ENCODE assay signal across 1 mouse cellular context in the genomic region with DNA sequence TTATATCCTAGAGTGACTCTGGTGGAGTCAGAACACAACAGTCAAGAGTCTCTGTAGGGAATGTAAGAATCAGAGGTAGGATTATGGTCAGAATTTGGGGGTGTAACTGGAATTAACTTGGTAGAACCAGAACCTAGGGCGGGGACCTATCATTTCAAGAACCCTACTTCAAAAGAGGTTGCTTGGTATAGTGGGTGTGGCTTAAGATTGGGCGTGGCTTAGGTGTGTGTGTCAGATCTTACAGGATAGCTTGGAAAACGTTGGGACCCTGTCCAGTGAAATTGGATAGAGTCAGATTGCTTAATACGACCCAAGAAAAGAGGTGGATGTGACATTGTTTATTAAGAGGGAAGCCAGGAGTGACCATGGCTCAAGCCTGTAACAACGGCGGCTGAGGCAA.
TF ChIP-seq lines count a peak whose summit lies in the region.

No protein-coding gene starts in this region.

TF ChIP-seq in CH12.LX, 34 proteins besides CTCF, POLR2A, EP300 and RAD21:
- no peak for TF ChIP-seq USF1 (IDR thresholded peaks at IDR 0.05; ENCODE audit: low read depth, low read length)
- no peak for TF ChIP-seq MEF2A (IDR thresholded peaks at IDR 0.05; ENCODE audit: borderline replicate concordance, low read depth, low read length)
- TF ChIP-seq ZMIZ1 (IDR thresholded peaks at IDR 0.05; ENCODE audit: low read depth, low read length), result no peak
- no peak for TF ChIP-seq MAX (IDR thresholded peaks at IDR 0.05; ENCODE audit: low read length)
- no peak for TF ChIP-seq MXI1 (IDR thresholded peaks at IDR 0.05; ENCODE audit: low read depth, low read length)
- no peak for TF ChIP-seq TCF12 (IDR thresholded peaks at IDR 0.05; ENCODE audit: low read depth, low read length)
- TF ChIP-seq RCOR1 (conservative IDR thresholded peaks at IDR 0.05; ENCODE audit: low read depth, low read length), result no peak
- no peak for TF ChIP-seq KAT2A (IDR thresholded peaks at IDR 0.05; ENCODE audit: insufficient replicate concordance, low read length)
- TF ChIP-seq ZC3H11A (IDR thresholded peaks at IDR 0.05; ENCODE audit: low read depth, low read length), result no peak
- TF ChIP-seq ZKSCAN1 (IDR thresholded peaks at IDR 0.05; ENCODE audit: borderline replicate concordance, low read depth, low read length), result no peak
